Mouse (Mus musculus) brain, embryonic 14.5 days (tissue): ENCODE measurements around the gene Hdac7.

ENCODE experiments used
- CTCF ChIP-seq: fragments of 200-500 bp; IDR thresholded peaks from 2 replicates; pipeline ENCODE4 v1.5.1; 2012; ENCODE audit warnings: inconsistent platforms, mild to moderate bottlenecking, moderate library complexity, borderline replicate concordance; ENCODE audit not compliant: insufficient read depth, insufficient read length; ENCODE audit errors: extremely low read depth
- POLR2A ChIP-seq: fragments of 200-500 bp; IDR thresholded peaks from 2 replicates; pipeline ENCODE4 v1.6.1; 2012; ENCODE audit warnings: mild to moderate bottlenecking, inconsistent platforms, borderline replicate concordance; ENCODE audit not compliant: poor library complexity, insufficient read depth, insufficient read length, severe bottlenecking; ENCODE audit errors: extremely low read depth

- TF ChIP-seq POLR2A (no peak), CTCF (peak; percentile 22; the same call in 1 of the 2 replicates)
Observed at GRCm38 (mm10) chr15:97751676-97752075, 92.6 kb downstream of the Hdac7 start.
